Mouse (Mus musculus): ENCODE results near the gene Ins1. TPM values are rescaled to one million over a fixed set of nuclear protein-coding genes. Genes with fewer than 3 reads are reported as not detected.

The Ins1 gene
- polyA plus RNA-seq (2017; shearing (Covaris generic)): not detected

GRCm38 (mm10) chr19:52263997-52264396, at the start of gene Ins1:
TSS of gene Ins1 (plus strand) at chr19:52264297.

